Mouse (Mus musculus) skeletal muscle tissue, adult 2 months (tissue): ENCODE results near the gene Dnase1l2.
"Not testable (repeated sequence)": the region's sequence is repeated elsewhere in the genome, so short reads cannot be mapped to it uniquely, and the experiment has no call there.

Experiments used
- DNase-seq: peaks from one replicate; pipeline ENCODE4 v3.0.0-alpha.2; 2012; ENCODE audit warnings: low read depth, low spot score

Gene Dnase1l2

GRCm38 (mm10) chr17:24472512-24472911, 29.6 kb upstream of the Dnase1l2 start:
- peak; percentile 93 for DNase-seq

DNA sequence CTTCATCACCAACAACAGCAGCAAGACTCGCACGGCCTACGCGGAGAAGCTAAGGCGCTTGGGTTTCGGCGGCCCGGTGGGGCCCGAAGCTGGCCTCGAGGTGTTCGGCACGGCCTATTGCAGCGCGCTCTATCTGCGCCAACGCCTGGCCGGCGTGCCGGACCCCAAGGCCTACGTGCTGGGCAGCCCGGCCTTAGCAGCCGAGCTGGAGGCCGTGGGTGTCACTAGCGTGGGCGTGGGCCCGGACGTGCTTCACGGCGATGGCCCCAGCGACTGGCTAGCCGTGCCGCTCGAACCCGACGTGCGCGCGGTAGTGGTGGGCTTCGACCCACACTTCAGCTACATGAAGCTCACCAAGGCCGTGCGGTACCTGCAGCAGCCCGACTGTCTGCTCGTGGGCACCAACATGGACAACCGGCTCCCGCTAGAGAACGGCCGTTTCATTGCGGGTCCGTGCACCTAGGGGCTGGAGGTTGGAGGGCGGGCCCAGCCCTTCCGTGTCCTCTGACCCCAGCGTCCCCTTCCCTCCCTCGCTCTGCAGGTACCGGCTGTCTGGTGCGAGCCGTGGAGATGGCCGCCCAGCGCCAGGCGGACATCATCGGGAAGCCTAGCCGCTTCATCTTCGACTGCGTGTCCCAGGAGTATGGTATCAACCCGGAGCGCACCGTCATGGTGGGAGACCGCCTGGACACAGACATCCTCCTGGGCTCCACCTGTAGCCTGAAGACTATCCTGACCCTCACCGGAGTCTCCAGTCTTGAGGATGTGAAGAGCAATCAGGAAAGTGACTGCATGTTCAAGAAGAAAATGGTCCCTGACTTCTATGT, 28.0 kb upstream of the Dnase1l2 start:
- no peak for DNase-seq

GRCm38 (mm10) chr17:24469910-24470602, 27.2 kb upstream of the Dnase1l2 start, which contains the start of the genes E4f1 and Pgp:
Gene E4f1, minus strand, starts transcription at chr17:24470313.
Gene Pgp, plus strand, starts transcription at chr17:24470392.
- peak; percentile 99 for DNase-seq

DNA sequence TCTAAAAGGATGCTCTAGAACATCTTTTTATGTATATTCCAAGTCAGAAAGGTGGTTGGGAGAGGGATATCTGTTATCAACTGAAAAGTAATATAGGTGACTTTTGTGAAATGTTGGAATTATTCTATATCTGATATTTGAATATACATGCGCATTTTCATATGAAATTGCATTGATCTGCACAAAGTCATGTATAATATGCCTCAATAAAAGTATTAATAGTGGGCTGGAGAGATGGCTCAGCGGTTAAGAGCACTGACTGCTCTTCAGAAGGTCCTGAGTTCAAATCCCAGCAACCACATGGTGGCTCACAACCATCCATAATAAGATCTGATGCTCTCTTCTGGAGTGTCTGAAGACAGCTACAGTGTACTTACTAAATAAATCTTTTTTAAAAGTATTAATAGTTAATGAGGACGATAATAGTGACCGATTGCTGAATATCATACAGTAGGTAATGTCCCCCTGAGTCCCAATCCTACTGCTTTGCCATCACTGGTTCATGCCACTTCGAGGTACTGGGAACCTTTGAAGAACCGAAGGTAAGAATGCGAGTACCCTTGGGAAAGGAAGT, 26.5 kb upstream of the Dnase1l2 start:
- DNase-seq: no peak

- no peak for DNase-seq
Measured at GRCm38 (mm10) chr17:24468636-24469246, 25.8 kb upstream of the Dnase1l2 start.

- DNase-seq: no peak
Measured at GRCm38 (mm10) chr17:24463374-24464133, 20.6 kb upstream of the Dnase1l2 start.

GRCm38 (mm10) chr17:24462932-24463331, 20.0 kb upstream of the Dnase1l2 start:
- no peak for DNase-seq

- no peak for DNase-seq
Measured at GRCm38 (mm10) chr17:24461580-24461979, 18.7 kb upstream of the Dnase1l2 start.

GRCm38 (mm10) chr17:24455523-24456206, 12.8 kb upstream of the Dnase1l2 start:
- not testable (repeated sequence) for DNase-seq

- DNase-seq: peak; percentile 99
Measured at GRCm38 (mm10) chr17:24454756-24455522, 12.0 kb upstream of the Dnase1l2 start.

DNA sequence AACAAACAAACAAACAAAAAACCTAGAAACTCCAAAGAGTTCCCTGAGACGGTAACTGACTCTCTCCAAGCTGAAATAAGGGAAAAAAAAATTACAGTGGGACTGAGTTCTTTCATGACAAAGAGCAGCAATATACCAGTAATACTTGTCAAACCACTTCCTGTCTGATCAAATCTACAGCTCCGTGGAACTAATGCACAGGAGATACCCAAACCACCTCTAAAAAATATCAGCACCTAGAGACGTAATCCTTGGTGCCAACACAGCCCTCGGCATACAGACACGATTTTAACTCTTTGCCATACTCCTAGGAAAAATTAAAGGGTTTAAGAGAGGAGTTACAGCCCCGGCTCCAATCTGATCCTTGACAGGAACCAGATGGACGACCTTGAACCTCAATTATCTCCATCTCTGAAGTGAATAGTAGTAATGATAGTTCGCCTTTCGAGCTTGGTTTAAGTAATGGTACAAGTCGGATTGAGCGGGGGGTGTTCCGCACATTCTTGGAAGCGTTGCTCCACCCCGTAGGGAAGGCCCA, 11.4 kb upstream of the Dnase1l2 start:
- no peak for DNase-seq

- no peak for DNase-seq
Measured at GRCm38 (mm10) chr17:24453372-24453771, 10.5 kb upstream of the Dnase1l2 start.

DNA sequence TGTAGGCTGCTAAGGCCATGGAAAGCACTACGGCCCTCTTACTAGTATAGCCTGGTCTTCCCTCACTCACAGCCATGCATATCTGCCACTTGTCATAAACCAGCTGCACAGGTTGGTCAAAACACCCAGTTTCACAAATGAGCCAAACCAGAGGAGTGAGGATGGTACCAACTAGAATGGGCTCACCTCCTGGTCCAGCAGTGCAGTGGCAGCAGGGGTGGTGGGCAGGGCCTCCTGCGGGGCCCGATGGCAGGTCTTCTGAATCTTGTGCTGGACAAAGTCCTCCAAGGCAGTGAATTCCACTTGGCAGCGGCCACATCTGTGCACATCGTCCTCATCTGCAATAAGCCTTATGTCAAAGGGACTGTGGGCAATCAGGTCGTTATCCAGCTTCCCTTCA, 8.3 kb upstream of the Dnase1l2 start:
- no peak for DNase-seq

- DNase-seq: no peak
Measured at GRCm38 (mm10) chr17:24449507-24449906, 6.6 kb upstream of the Dnase1l2 start.

DNA sequence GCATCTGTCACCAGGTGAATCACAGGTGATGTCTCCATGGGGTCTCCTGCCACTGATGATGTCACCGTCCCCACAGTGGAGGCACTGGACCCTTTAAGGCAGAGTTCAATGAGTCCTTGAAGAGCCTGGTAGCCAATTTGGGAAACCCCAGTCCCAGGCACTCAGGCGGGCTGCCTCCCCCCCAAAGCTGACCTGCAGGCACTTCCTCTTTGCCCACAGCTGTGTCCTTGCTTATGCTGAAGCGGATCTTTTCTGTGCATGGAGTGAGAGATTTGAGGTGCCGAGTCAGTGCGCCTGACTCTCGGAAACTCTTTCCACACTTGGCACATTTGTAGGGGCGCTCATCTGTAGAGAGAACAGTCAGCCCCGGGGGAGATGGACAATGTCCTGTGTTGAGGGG, 3.7 kb upstream of the Dnase1l2 start:
- DNase-seq: no peak

- no peak for DNase-seq
Measured at GRCm38 (mm10) chr17:24443409-24443808, 504 bp upstream of the Dnase1l2 start.

DNA sequence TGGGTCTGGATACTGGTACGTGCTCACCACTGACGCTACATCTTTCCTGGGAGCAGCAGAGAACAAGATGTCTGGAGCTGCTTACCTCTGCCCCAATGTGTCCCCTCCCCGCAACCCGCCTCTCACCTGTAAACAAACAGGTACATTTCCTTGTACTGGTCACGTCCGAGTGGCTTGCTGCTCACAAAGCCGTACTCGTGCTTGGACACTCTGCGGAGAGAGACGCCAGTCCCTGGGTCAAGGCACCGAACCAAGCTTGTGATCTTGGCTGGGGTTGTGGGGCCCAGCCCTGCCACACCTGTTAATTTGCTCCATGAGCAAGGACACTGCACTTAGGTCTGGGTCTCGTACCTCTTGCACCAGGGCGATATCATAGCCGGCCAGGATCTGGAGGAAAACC, 798 bp downstream of the Dnase1l2 start:
- DNase-seq: no peak

GRCm38 (mm10) chr17:24441148-24441547, 1.8 kb downstream of the Dnase1l2 start:
- no peak for DNase-seq

- no peak for DNase-seq
Measured at GRCm38 (mm10) chr17:24440377-24440776, 2.5 kb downstream of the Dnase1l2 start.

DNA sequence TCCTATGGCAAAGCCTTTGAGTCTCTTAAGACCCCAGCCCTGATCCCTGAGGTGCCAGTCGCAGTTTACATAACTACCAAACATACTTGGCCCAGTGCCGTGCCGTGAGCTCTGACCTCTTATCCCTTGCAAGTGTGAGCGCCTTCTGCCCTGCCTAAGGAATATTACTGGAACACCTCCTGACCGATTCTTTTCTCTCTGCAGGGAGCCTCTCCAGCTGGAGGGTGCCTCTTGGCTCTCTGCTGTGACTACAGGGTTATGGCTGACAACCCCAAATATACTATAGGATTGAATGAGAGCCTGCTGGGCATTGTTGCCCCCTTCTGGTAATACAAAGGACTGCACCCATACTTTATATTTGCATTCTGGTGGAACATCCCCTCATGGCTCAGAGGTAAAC, 5.9 kb downstream of the Dnase1l2 start:
- DNase-seq: no peak
